Mouse (Mus musculus) megakaryocyte, embryonic 14.5 days (primary cell): Measurements from ENCODE around the gene Slc39a3.

Source experiments
- FLI1 ChIP-seq: IDR thresholded peaks from 2 replicates; pipeline ENCODE4 v1.6.1; 2012; ENCODE audit warnings: low read length, inconsistent platforms, mixed read lengths
- GATA1 ChIP-seq: IDR thresholded peaks from 3 replicates; pipeline ENCODE4 v1.6.1; 2012; ENCODE audit warnings: mixed read lengths, low read length, inconsistent platforms, borderline replicate concordance

DNA sequence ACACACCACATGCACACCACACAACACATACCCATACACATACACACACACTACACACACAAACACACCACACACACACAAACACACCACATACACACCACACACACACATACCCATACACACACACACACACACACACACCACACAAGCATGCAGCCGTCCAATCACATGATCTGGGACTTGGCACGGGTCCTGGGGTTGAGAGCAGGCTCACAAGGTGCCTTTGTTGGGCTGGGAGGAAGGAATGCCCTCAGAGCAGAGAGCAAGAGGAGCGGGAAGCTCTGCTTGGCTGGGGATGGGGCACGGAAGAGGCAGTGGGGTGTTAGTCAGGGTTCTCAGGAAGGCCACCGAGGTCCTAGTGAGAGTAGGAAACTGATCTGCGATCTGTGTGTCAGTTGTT lies 26.4 kb downstream of the Slc39a3 start:
- TF ChIP-seq GATA1, result no peak
- no peak for TF ChIP-seq FLI1
